Mouse (Mus musculus) liver, embryonic 14.5 days (tissue): Measurements from ENCODE around the gene Ccdc3. TPM values are rescaled to one million over a fixed set of nuclear protein-coding genes. Genes with fewer than 3 reads are reported as not detected.
A peak's percentile ranks its signal among the peaks of the same experiment; 100 is the strongest.

Experiments used
- ATAC-seq: fragments of 200-750 bp; cut with Nextera tagmentation; 2 replicates; pipeline ENCODE4 v1.8.0; 2017; ENCODE audit warnings: moderate number of reproducible peaks, mild to moderate bottlenecking, moderate library complexity; ENCODE audit not compliant: insufficient read depth
- DNase-seq, 3 experiments: peaks; one replicate each; pipeline ENCODE4 v3.0.0-alpha.2; 2012 to 2013; ENCODE audit warnings: low read depth in 3 of 3, low spot score in 3 of 3
- H3K27ac ChIP-seq: fragments of 300-500 bp; sonication (generic); 2 replicates; pipeline ENCODE4 v1.5.1; 2014; ENCODE audit warnings: moderate library complexity, mild to moderate bottlenecking, control low read depth, inconsistent platforms
- H3K27me3 ChIP-seq: fragments of 300-500 bp; sonication (generic); 2 replicates; pipeline ENCODE4 v1.6.1; 2014; ENCODE audit warnings: mild to moderate bottlenecking, low read length, moderate library complexity; ENCODE audit not compliant: control insufficient read depth, insufficient read depth
- H3K36me3 ChIP-seq: fragments of 300-500 bp; sonication (generic); replicated peaks from 2 replicates; pipeline ENCODE4 v1.6.1; 2014; ENCODE audit warnings: low read depth; ENCODE audit not compliant: control insufficient read depth, insufficient read depth
- H3K4me1 ChIP-seq, 2 experiments: fragments of 200-500 bp in 1 of 2; fragments of 300-500 bp in 1 of 2; sonication (generic) in 1 of 2; replicated peaks; 2 replicates each; pipeline ENCODE4 v1.6.1; 2012 to 2014; ENCODE audit warnings: antibody characterized with exemption in 1 of 2, inconsistent platforms in 1 of 2, low read length in 1 of 2; ENCODE audit not compliant: control insufficient read depth in 2 of 2, insufficient read depth in 2 of 2
- H3K4me2 ChIP-seq: fragments of 300-500 bp; sonication (generic); 2 replicates; pipeline ENCODE4 v1.6.1; 2014; ENCODE audit warnings: low read depth, mild to moderate bottlenecking, control low read depth, moderate library complexity
- H3K4me3 ChIP-seq, 2 experiments: fragments of 200-500 bp in 1 of 2; fragments of 300-500 bp in 1 of 2; sonication (generic) in 1 of 2; 2 replicates each; pipeline ENCODE4 v1.5.1; 2012 to 2014; ENCODE audit warnings: low read depth in 2 of 2, low read length in 2 of 2, mild to moderate bottlenecking in 2 of 2, control low read depth in 1 of 2, inconsistent platforms in 1 of 2, moderate library complexity in 1 of 2; ENCODE audit not compliant: insufficient read depth in 1 of 2
- H3K9ac ChIP-seq: fragments of 300-500 bp; sonication (generic); replicated peaks from 2 replicates; pipeline ENCODE4 v1.6.1; 2014; ENCODE audit warnings: mild to moderate bottlenecking, control low read depth, moderate library complexity
- H3K9me3 ChIP-seq: fragments of 300-500 bp; sonication (generic); 2 replicates; pipeline ENCODE4 v1.6.1; 2016; ENCODE audit warnings: low read length, mixed read lengths; ENCODE audit not compliant: control insufficient read depth
- CTCF ChIP-seq: IDR thresholded peaks from 2 replicates; pipeline ENCODE4 v1.5.1; 2016; ENCODE audit warnings: antibody characterized with exemption, low read depth, control low read depth
- EP300 ChIP-seq: IDR thresholded peaks from 2 replicates; pipeline ENCODE4 v1.6.1; 2016; ENCODE audit warnings: antibody characterized with exemption, low read depth
- WGBS: fragments of 180-500 bp; shearing (Covaris S2); extraction: QIAGEN DNeasy Blood & Tissue Kit; methylation state at CpG from one replicate; pipeline ENCODE4 v1.1.7; 2014; ENCODE audit not compliant: insufficient replicate concordance; 5-methylcytosine and 5-hydroxymethylcytosine counted together
- polyA plus RNA-seq, 2 experiments: library from polyadenylated mRNA; depleted of rRNA in 1 of 2; stranded (reverse) in 1 of 2; unstranded in 1 of 2; fragments of >200 nt; fragmentation: Nextera tagmentation in 1 of 2; extraction: Ambion mirVana in 1 of 2; gene quantifications; 2 replicates each; pipeline versions ENCODE4 v1.2.1 to v1.2.3; 2012 to 2014

Gene Ccdc3
- polyA plus RNA-seq, 2 experiments: 2.7 to 3.0 TPM

DNA sequence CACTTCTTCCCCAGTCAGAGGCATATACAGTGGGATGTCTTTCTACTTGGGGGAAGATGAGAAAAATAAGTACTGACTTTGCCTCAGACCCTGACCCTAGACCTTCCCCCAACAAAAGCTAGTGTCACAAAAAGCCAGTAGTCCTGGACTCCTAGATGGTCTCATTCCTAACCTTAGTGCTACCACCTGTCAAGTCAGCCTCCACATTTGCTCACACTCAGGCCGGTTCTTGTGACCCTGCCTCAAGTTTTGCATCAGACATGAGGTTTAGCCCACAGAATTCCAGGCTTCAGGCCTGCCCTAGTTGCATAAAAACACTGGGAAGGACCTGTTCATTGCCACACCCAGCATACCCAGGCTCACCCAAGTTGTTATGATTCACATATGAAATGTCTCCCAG lies 67.4 kb downstream of the Ccdc3 start:
- ATAC-seq (no peak), DNase-seq (no peak)
- H3K9me3 ChIP-seq: no peaks in the 10 kb centered on the region
- H3K36me3 ChIP-seq: no peaks in the 10 kb centered on the region
- H3K27ac ChIP-seq: no peak overlapping the region
- H3K4me3 ChIP-seq: no peak overlapping the region
- H3K9ac ChIP-seq: no peak overlapping the region
- H3K4me2 ChIP-seq: no peak overlapping the region
- 21% methylated on average over 1 of the region's 1 CpGs for WGBS
- peaks cover 0 to 1% of the 10 kb centered on the region in 2 experiments; a peak in 1 of 4 replicates for H3K4me1 ChIP-seq
- TF ChIP-seq CTCF: no peak
- TF ChIP-seq EP300: no peak
- H3K27me3 ChIP-seq: no peaks in the 10 kb centered on the region

DNA sequence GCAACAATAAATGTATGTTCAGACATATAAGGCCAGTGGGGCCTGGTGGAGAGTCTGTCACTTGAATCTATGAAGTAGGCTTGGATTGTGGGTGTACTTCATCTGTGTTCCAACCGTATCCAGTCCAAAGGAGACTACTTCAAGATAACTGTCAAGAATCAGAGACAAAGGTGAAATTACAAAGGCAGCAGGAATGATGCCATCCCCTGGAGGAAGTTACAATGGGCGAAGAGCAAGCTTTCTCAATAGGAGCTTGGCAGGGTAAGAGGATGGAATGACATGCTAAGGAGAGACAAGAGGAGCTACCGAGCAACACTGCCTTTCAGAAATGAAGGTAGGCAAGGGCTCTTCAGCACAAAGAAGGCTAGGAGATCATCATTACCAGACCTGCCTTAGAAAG lies 69.1 kb downstream of the Ccdc3 start:
- 59% methylated on average over 3 of the region's 3 CpGs for WGBS
- TF ChIP-seq EP300 (no peak), CTCF (no peak)
- ATAC-seq (no peak), DNase-seq (no peak)
- no peaks in the 10 kb centered on the region for H3K9me3 ChIP-seq
- H3K27ac ChIP-seq: no peak overlapping the region
- no peak overlapping the region for H3K4me2 ChIP-seq
- no peaks in the 10 kb centered on the region for H3K4me1 ChIP-seq
- no peaks in the 10 kb centered on the region for H3K27me3 ChIP-seq
- H3K36me3 ChIP-seq: no peaks in the 10 kb centered on the region
- H3K4me3 ChIP-seq: no peak overlapping the region
- no peak overlapping the region for H3K9ac ChIP-seq

DNA sequence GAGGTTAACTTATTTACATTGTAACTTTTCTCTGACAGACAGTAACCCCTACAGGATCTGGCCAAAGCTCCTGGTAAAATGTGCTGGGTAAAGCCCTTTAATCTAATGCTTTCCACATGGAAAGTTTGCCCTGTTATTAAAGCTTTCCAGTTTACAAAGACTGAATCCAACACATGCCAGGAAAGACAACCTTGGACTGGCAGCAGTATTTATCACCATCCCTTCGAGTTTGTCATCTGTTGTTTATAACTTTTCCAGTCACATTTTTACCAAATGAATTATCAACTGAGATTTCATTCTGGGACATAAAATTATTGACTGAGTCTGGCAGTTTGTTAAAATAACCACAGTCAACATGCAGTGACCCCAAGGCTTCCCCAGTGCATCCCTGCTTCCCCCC lies 77.0 kb downstream of the Ccdc3 start:
- no peak overlapping the region for H3K4me2 ChIP-seq
- H3K4me1 ChIP-seq: peaks cover 0 to 5% of the 10 kb centered on the region in 2 experiments; a peak in 2 of 4 replicates
- WGBS: 17% methylated on average over 1 of the region's 1 CpGs
- no peak overlapping the region for H3K4me3 ChIP-seq
- no peak for ATAC-seq
- no peak overlapping the region for H3K27ac ChIP-seq
- H3K9ac ChIP-seq: no peak overlapping the region
- TF ChIP-seq CTCF (no peak), EP300 (no peak)
- DNase-seq: no peak
- no peaks in the 10 kb centered on the region for H3K27me3 ChIP-seq
- H3K36me3 ChIP-seq: no peaks in the 10 kb centered on the region
- no peaks in the 10 kb centered on the region for H3K9me3 ChIP-seq

GRCm38 (mm10) chr2:5215252-5215815 lies 77.8 kb downstream of the Ccdc3 start:
- 51% methylated on average over 9 of the region's 9 CpGs for WGBS
- DNase-seq (no peak), ATAC-seq (no peak)
- H3K27ac ChIP-seq: no peak overlapping the region
- no peak overlapping the region for H3K4me3 ChIP-seq
- H3K9me3 ChIP-seq: no peaks in the 10 kb centered on the region
- TF ChIP-seq EP300 (no peak), CTCF (no peak)
- no peaks in the 10 kb centered on the region for H3K36me3 ChIP-seq
- no peak overlapping the region for H3K4me2 ChIP-seq
- H3K9ac ChIP-seq: no peak overlapping the region
- peaks cover 0 to 5% of the 10 kb centered on the region in 2 experiments; a peak in 2 of 4 replicates for H3K4me1 ChIP-seq
- H3K27me3 ChIP-seq: no peaks in the 10 kb centered on the region

DNA sequence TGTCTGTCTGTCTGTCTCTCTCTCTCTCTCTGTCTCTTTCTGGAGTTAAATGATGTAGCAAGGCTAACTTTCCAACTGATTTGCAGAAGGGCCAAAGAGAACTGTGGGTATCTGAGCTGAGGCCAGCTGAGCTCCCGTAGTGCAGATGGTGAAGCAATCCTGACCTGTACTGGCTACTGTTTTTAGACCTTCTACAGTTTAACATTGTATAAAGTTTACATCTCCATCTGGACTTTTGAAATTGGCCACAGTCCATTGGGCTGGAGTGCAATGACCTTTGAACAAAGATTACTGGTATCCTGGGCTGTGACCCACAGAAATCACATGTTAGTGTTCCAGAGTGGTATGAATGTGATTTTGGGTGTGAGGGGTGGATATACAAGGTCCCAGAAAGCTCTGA lies 81.6 kb downstream of the Ccdc3 start:
- no peak overlapping the region for H3K27ac ChIP-seq
- peak; percentile 47; the same call in 1 of the 2 replicates for ATAC-seq
- no peaks in the 10 kb centered on the region for H3K36me3 ChIP-seq
- DNase-seq: peak in 1 of 3 experiments; percentile 6
- H3K4me3 ChIP-seq: no peak overlapping the region
- H3K4me2 ChIP-seq: no peak overlapping the region
- no peaks in the 10 kb centered on the region for H3K9me3 ChIP-seq
- 61% methylated on average over 1 of the region's 1 CpGs for WGBS
- no peak for TF ChIP-seq EP300
- H3K9ac ChIP-seq: no peak overlapping the region
- H3K27me3 ChIP-seq: no peaks in the 10 kb centered on the region
- peaks cover 0 to 5% of the 10 kb centered on the region in 2 experiments; a peak in 2 of 4 replicates for H3K4me1 ChIP-seq
